Mouse (Mus musculus) heart, adult 9 months (tissue): ENCODE results near the gene Itpr1.
A peak's percentile ranks its signal among the peaks of the same experiment; 100 is the strongest.
"Not testable (repeated sequence)": the region's sequence is repeated elsewhere in the genome, so short reads cannot be mapped to it uniquely, and the experiment has no call there.

Experiments
- DNase-seq, 2 experiments: peaks; one replicate each; pipeline ENCODE4 v3.0.0; 2022; ENCODE audit warnings: low spot score in 2 of 2

The Itpr1 gene

GRCm38 (mm10) chr6:108540441-108540840 is 327.5 kb downstream of the Itpr1 start:
- no peak for DNase-seq

DNA sequence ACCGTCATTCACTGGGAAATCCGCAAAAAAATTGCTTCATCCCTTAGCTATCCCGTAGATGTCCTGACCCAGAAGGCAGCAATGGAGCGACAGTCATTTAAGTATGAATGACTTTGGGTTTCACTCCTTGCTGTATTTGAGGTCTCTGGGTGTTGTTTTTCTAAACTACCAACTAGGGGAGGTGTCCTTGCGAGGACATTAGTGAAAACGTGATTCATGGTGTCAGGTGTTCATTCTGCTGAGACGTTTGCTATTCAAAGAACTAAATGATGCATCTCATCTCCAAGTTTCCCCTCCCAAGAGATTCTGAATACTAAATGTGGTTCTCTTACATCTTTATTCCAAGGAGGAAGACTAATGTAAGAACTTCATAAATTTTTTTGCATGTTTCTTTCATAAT is 332.0 kb downstream of the Itpr1 start:
- no peak for DNase-seq

- no peak for DNase-seq
Measured at GRCm38 (mm10) chr6:108545464-108545863, 332.6 kb downstream of the Itpr1 start.

- DNase-seq: no peak
Measured at GRCm38 (mm10) chr6:108548413-108548812, 335.5 kb downstream of the Itpr1 start.

DNA sequence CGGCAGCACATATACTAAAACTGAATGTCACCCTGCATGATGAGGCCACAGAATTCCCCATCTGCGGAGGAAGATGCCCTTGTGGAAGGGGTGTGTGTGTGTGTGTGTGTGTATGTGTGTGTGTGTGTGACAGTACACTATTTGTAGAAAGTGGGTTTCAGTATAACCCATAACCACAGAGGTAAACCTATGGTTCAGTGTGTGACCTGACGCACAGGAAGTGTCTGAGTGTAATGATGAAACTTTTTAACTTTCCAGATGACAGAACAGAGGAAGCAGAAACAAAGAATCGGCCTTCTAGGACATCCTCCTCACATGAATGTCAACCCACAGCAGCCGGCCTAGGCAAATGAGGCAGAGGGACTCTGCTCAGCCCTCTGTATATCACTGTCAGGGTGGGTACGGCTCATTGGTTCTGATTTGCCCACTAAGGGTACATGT is 336.6 kb downstream of the Itpr1 start:
- DNase-seq: no peak

GRCm38 (mm10) chr6:108551725-108552620 is 339.1 kb downstream of the Itpr1 start:
- no peak for DNase-seq

GRCm38 (mm10) chr6:108553013-108553412 is 340.1 kb downstream of the Itpr1 start:
- no peak for DNase-seq

DNA sequence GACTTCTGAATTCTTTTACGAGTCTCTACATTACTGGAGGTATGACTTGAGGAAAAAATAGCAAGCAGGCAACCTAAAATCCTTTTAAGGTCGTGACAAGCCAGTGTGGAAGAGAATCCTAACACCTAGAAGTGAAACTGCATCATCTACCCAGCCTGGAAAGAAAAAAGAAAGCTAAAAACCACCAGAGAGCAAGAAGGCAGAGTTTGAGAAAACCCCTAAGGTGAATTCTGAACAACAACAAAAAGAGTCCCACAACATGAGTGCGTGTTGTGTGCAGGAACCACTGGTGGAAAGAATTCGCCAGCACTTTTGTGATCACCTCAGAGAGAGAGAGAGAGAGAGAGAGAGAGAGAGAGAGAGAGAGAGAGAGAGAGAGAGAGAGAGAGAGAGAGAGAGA is 340.6 kb downstream of the Itpr1 start:
- DNase-seq: no peak

GRCm38 (mm10) chr6:108554389-108554788 is 341.5 kb downstream of the Itpr1 start:
- no peak for DNase-seq

DNA sequence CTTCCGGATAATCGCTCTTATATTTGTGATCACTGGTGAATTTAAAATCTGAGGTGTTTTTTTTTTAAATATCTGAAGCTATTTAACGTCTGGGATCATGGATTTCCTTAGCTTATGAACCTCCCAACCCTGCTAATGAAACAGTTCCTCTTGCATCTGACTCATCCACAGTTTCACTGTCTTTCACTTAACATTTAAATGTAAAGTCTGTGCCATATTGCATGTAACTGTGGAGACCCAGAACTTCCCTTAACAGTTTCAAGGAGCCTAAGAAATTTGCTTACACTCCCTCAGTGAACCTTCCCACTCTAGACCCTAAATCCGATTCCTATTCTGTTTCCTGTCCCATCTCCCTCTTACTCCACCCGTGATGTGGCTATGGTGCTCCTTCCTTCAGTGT is 342.0 kb downstream of the Itpr1 start:
- no peak for DNase-seq

GRCm38 (mm10) chr6:108557576-108558322 is 344.9 kb downstream of the Itpr1 start:
- DNase-seq: no peak

- DNase-seq: not testable (repeated sequence)
Measured at GRCm38 (mm10) chr6:108559226-108559625, 346.3 kb downstream of the Itpr1 start.

- DNase-seq: no peak
Measured at GRCm38 (mm10) chr6:108562971-108563370, 350.1 kb downstream of the Itpr1 start.

DNA sequence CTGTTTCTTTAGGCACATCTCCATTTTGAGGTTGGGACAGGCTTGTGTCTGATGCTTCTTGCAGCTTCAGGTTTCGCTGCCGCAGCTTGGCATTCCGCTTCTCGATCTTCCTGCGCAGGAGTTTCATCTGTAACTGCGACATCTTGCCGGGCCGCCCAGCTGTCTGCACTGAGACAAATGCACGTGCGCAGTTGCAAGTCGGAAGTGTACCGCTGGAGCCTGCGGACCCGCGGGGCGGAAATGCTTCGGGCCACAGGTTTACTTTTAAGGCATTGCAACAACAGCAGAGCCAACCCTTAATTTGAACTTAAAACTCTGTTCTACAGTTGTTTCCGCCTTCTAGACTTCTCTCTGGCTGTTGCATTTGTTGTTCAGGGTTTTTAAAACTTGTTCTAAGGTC is 352.6 kb downstream of the Itpr1 start:
- not testable (repeated sequence) for DNase-seq

- DNase-seq: no peak
Measured at GRCm38 (mm10) chr6:108566549-108566948, 353.7 kb downstream of the Itpr1 start.

DNA sequence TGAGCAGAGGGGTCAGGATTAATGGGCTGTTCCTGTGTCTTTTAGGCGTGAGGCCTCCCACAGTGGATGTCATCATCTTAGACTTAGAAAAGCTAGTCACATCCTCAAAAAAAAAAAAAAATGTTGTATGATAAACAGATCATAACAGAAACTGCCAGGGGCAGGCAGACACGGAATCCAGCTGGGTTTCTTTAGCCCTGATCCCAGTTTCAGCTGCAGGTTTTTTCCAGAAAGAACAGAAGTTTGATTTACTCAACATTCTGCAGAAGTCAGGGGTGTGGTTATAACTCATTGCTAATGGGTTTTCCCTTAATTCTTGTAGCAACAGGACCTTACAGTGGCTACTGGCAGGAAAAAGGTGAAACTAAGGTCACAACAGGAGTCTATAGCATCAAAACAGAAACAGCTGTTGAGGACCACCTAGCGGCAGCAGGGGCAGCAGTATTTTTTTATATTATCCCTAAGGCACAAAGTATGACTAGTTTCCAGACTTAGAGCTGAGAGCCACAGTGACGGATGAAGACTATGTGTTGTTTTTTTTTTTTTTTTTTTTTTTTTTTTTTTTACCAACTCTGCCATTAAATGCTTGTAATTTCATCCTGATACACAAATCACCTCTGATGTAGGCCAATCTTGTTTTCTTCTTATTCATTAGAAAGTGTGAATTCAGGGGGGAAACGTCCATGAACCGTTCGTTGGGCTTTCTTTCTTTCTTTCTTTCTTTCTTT is 356.7 kb downstream of the Itpr1 start:
- peak; percentile 52 to 75 for DNase-seq

DNA sequence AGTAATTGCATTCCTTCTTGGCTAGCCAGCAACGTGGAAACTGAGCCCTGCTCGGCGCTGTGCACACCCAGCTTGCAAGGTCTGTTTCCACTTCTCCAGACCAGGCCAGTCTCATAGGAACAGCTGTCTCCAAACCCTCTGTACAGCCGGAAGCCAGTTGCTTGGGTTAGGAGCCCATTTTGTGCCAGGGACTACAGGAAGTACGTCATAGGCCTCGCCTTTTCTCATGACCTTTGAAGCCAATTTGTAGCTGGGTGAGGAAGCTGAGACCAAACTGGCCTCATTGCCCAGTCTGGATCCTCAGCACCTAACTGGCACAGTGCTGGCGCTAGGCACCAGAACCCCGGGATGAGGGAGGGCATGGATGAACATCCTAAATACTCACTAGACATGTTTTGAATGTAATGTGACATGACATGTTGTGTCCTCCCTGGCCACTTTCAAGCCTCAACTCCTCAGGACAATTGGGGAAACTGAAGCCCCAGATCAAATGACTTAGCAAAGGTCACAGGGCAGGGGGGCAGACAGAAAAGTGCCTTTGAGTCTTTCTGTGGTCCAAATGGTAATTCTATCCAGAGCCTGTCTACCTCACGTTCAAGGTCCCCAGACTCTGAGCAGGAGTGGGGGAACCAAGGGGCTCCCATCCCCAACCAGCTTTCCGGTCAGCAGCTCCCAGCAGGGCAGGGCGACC is 357.6 kb downstream of the Itpr1 start:
- peak; percentile 86 to 90 for DNase-seq

DNA sequence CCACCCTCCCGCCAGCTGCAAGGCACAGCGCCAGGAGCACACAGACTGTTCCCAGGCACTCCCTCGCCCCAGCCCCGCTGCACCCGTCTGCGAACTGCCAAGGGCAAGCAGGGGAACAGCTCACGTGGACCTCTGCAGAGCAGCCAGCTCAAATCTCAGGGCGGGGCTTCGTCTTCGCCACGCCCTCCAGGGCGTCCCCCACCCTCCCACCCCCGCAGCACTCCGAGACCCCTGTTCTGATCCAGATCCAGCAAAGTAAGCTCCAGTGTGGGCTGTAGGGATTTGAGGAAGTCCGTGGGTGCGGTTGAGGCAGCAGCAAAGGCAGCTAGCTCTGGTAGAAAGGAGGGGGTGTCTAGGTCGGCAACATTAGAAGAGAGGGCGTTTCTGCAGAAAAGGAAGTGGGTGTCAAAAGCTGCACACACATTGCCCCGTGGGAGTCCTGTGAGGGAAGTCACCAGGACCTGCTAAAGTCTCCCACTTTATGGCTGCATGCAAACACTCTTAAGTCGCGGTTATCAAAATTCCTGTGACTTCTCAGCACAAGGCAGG is 358.2 kb downstream of the Itpr1 start:
- DNase-seq: peak; percentile 91 to 92

DNA sequence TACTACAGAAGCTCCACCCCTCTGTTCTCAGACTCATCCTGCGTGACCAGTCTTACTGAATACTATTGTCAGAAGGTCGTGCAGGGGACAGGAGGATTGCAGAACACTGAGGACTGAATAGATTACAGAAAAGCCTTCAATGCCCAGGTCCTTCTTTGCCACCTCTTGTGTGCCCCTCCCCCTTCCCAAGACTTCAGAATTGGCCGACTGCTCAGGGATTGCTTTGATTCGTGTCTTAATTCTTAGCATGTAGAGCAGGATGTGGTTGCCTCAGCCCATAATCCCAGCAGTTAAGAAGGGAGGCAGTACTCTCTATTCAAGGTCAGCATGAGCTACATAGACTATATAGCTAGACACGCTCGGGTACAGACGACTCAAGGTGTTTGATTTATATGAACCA is 359.8 kb downstream of the Itpr1 start:
- no peak for DNase-seq

DNA sequence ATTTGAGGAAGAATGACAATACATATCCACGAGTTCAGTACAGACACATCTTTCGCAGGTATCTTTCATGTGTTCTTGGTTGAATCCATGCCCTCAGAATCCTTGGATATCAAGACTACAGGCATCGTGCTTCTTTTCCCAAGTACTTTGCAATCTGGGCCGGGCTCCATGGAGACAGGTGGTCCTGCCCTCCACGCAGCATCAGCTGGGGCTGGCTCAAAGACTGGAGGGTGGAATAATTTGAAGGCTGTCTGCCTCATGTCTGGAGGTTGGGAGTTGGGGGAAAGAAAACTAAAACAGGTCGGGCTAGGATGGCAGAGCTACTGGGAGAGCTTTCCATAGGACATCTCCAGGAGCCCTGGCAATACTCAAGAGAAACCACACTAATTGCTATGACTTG is 364.2 kb downstream of the Itpr1 start:
- no peak for DNase-seq

DNA sequence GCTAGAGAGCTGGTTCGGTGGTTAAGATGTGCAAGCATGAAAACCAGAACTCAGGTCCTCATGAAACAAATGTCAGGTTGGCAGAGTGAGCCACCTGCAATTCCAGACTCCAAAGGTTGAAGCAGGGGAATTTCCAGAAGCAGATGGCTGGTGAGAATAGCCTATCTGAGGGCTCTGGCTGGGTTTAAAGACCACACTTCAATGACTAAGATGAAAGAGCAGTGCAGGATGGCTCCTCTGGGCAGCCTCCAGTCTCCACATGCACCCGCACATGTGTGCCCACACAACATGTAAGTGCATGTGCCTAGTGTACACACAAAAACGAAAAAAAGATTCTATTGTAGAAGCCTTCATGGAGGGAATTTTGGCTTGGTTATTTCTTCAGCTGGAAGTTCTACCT is 375.5 kb downstream of the Itpr1 start:
- no peak for DNase-seq
